Mouse (Mus musculus): Measurements from ENCODE around the gene Tulp3.

DNA sequence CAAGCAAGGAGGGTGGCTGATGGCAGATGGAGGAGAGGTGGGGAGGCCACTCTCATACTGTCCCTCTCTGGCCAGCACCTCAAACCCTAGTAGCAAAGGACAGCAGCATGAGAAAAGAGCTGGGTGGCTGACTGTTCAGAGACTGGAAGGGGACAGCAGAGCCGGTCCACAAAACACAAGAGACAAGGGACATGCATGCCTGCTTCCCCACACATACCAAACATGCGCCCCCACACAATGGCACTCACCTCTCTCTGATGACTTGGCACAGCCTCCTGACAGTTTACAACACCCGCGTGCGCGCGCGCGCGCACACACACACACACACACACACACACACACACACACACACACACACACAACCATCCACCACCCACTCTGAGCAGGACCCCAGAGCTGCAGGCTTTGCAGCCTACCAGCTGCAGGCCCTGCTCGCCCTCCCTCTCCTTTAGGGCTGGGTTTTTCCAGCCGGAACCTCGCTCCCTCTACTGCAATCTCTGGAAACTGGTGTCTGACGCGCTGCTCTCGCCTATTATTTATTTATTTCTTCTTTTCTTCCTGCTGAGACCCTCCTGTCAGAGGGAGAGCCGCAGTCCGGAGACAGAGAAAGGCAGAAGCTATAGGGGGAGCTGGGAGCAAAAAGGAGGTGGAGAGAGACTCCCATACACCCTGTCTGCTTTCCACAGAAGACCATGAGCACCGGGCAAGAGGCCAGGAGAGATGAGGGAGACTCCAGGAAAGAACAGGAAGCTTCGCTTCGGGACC lies 44.0 kb upstream of the Tulp3 start:
- TF ChIP-seq CTCF (IDR thresholded peaks at IDR 0.05 in 2 of 3, conservative IDR thresholded peaks at IDR 0.05 in 1 of 3; ENCODE audit: control insufficient read depth in 1 of 3, insufficient read depth in 1 of 3, low read depth in 2 of 3, low read length in 3 of 3, poor library complexity in 1 of 3, severe bottlenecking in 1 of 3) (no peak), USF1 (IDR thresholded peaks at IDR 0.05; ENCODE audit: low read depth, low read length) (no peak), POLR2AphosphoS5 (IDR thresholded peaks at IDR 0.05; ENCODE audit: borderline replicate concordance, low read depth, low read length) (no peak), BHLHE40 (IDR thresholded peaks at IDR 0.05; ENCODE audit: borderline replicate concordance, low read depth, low read length) (no peak), POLR2A (IDR thresholded peaks at IDR 0.05; ENCODE audit: control insufficient read depth in 1 of 2, insufficient read depth in 1 of 2, low read depth in 1 of 2, low read length in 2 of 2, poor library complexity in 1 of 2) (no peak), MAFK (IDR thresholded peaks at IDR 0.05; ENCODE audit: borderline replicate concordance, low read depth, low read length) (no peak), GATA1 (IDR thresholded peaks at IDR 0.05; ENCODE audit: low read depth, low read length) (no peak), MAZ (IDR thresholded peaks at IDR 0.05; ENCODE audit: low read depth, low read length) (no peak), CHD2 (IDR thresholded peaks at IDR 0.05; ENCODE audit: low read length) (no peak), E2F4 (IDR thresholded peaks at IDR 0.05; ENCODE audit: borderline replicate concordance, low read depth, low read length) (no peak)

All from MEL (cell line).